Mouse (Mus musculus) kidney, adult 2 months (tissue): ENCODE results near the gene Mapk12.

Experiments
- CTCF ChIP-seq: fragments of 200-500 bp; conservative IDR thresholded peaks from 2 replicates; pipeline ENCODE4 v1.5.1; 2011; ENCODE audit warnings: low read depth, mild to moderate bottlenecking, control low read depth, low read length, moderate library complexity, mixed read lengths; ENCODE audit not compliant: insufficient read depth, insufficient read length
- POLR2A ChIP-seq: fragments of 200-500 bp; IDR thresholded peaks from one replicate; pipeline ENCODE4 v1.6.1; 2011; ENCODE audit warnings: low read depth, low read length, control low read depth

DNA sequence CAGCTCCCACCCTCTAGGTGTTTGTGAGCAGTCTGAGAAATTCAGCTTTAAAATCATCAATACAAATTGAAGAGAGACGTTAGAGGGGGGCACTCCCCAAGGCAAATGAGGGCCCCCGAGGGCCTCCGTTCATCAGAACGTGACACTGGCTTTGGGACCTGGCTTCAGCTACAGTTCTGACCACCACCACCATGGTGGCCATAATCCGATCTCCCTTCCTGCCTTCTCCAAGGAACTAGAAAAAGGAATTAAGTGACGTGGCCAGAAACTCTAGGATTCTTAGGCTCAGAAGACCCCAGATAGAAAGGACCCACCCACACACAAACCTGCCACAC is 39.1 kb upstream of the Mapk12 start:
- no peak for TF ChIP-seq POLR2A
- TF ChIP-seq CTCF = no peak
